Mouse (Mus musculus) embryonic facial prominence, embryonic 10.5 days (tissue): ENCODE data around the gene Tnfrsf13c. TPM values are rescaled to one million over a fixed set of nuclear protein-coding genes. Genes with fewer than 3 reads are reported as not detected.
"Not testable (repeated sequence)": the region's sequence is repeated elsewhere in the genome, so short reads cannot be mapped to it uniquely, and the experiment has no call there.

ENCODE experiments used
- DNase-seq: peaks from one replicate; pipeline ENCODE4 v3.0.0-alpha.2; 2017; ENCODE audit warnings: low spot score
- H3K27ac ChIP-seq: fragments of 300-500 bp; sonication (generic); replicated peaks from 2 replicates; pipeline ENCODE4 v1.5.1; 2016; ENCODE audit warnings: mild to moderate bottlenecking
- H3K27me3 ChIP-seq: fragments of 300-500 bp; sonication (generic); replicated peaks from 2 replicates; pipeline ENCODE4 v1.6.1; 2016; ENCODE audit warnings: low read depth, mild to moderate bottlenecking; ENCODE audit not compliant: poor library complexity, severe bottlenecking
- H3K36me3 ChIP-seq: fragments of 300-500 bp; sonication (generic); replicated peaks from 2 replicates; pipeline ENCODE4 v1.6.1; 2016; ENCODE audit warnings: mild to moderate bottlenecking, moderate library complexity
- H3K4me1 ChIP-seq: fragments of 300-500 bp; sonication (generic); 2 replicates; pipeline ENCODE4 v1.6.1; 2016
- H3K4me3 ChIP-seq: fragments of 300-500 bp; sonication (generic); 2 replicates; pipeline ENCODE4 v1.5.1; 2016; ENCODE audit warnings: mild to moderate bottlenecking, moderate library complexity
- H3K9me3 ChIP-seq: fragments of 300-500 bp; sonication (generic); 2 replicates; pipeline ENCODE4 v1.6.1; 2016; ENCODE audit warnings: mild to moderate bottlenecking
- WGBS: fragments of 180-500 bp; shearing (Covaris S2); methylation state at CpG from one replicate; pipeline ENCODE4 v1.1.7; 2016; 5-methylcytosine and 5-hydroxymethylcytosine counted together
- polyA plus RNA-seq: library from polyadenylated mRNA; unstranded; fragments of >200 nt; fragmentation: Nextera tagmentation; extraction: Ambion mirVana; gene quantifications from 2 replicates; pipeline ENCODE4 v1.2.1, GENCODE M21; 2016

Gene Tnfrsf13c
- polyA plus RNA-seq, 1 experiment from 2014 or later, result 0.75 TPM

- H3K36me3 ChIP-seq, H3K27me3 ChIP-seq, H3K9me3 ChIP-seq, DNase-seq: not testable (repeated sequence)
- peak overlapping the region; percentile 73 for H3K4me3 ChIP-seq
- H3K4me1 ChIP-seq, result peaks cover 11% of the 10 kb centered on the region
- WGBS, result 23% methylated on average over 9 of the region's 9 CpGs
- peak overlapping the region; percentile 92 for H3K27ac ChIP-seq
These were observed 20.6 kb upstream of the Tnfrsf13c start for GRCm38 (mm10) chr15:82244805-82245161.

GRCm38 (mm10) chr15:82244115-82244804, 20.1 kb upstream of the Tnfrsf13c start, which contains the start of gene Cenpm:
Gene Cenpm (minus strand): TSS chr15:82244748.
- no peaks in the 10 kb centered on the region for H3K9me3 ChIP-seq
- under 1% methylated on average over 65 of the region's 65 CpGs for WGBS
- peak within 1 kb of the TSS; percentile 73 for H3K4me3 ChIP-seq
- peaks cover 11% of the 10 kb centered on the region for H3K4me1 ChIP-seq
- DNase-seq, result peak; percentile 95
- H3K27me3 ChIP-seq, result no peaks in the 10 kb centered on the region
- peak within 1 kb of the TSS; percentile 92 for H3K27ac ChIP-seq
- H3K36me3 ChIP-seq, result peaks cover 5% of the 10 kb centered on the region

GRCm38 (mm10) chr15:82243742-82244114, 19.6 kb upstream of the Tnfrsf13c start:
- H3K36me3 ChIP-seq, result peaks cover 11% of the 10 kb centered on the region
- no peaks in the 10 kb centered on the region for H3K9me3 ChIP-seq
- peaks cover 11% of the 10 kb centered on the region for H3K4me1 ChIP-seq
- DNase-seq, result no peak
- H3K4me3 ChIP-seq, result peak overlapping the region; percentile 73
- H3K27ac ChIP-seq, result peak overlapping the region; percentile 92
- no peaks in the 10 kb centered on the region for H3K27me3 ChIP-seq
- 9% methylated on average over 12 of the region's 12 CpGs for WGBS

- WGBS, result 82% methylated on average over 3 of the region's 3 CpGs
- no peak for DNase-seq
- Histone ChIP-seq H3K27me3 (no peaks in the 10 kb centered on the region), H3K36me3 (peaks cover 15% of the 10 kb centered on the region), H3K9me3 (no peaks in the 10 kb centered on the region), H3K27ac (0 out of 2 replicates have a peak overlapping the region, but pooled peaks have one; percentile 92), H3K4me3 (peak overlapping the region; percentile 73), H3K4me1 (peaks cover 11% of the 10 kb centered on the region)
These were observed 19.1 kb upstream of the Tnfrsf13c start for GRCm38 (mm10) chr15:82243311-82243710.

GRCm38 (mm10) chr15:82236565-82236964, 12.4 kb upstream of the Tnfrsf13c start:
- H3K4me3 ChIP-seq, result no peak overlapping the region
- H3K36me3 ChIP-seq, result peaks cover 40% of the 10 kb centered on the region
- H3K9me3 ChIP-seq, result no peaks in the 10 kb centered on the region
- no peaks in the 10 kb centered on the region for H3K27me3 ChIP-seq
- H3K4me1 ChIP-seq, result peaks cover 11% of the 10 kb centered on the region
- H3K27ac ChIP-seq, result no peak overlapping the region
- WGBS, result 23% methylated on average over 5 of the region's 5 CpGs
- DNase-seq, result peak; percentile 84

GRCm38 (mm10) chr15:82235661-82236060, 11.5 kb upstream of the Tnfrsf13c start:
- H3K4me1 ChIP-seq, result peaks cover 17% of the 10 kb centered on the region
- peaks cover 40% of the 10 kb centered on the region for H3K36me3 ChIP-seq
- no peak overlapping the region for H3K27ac ChIP-seq
- 71% methylated on average over 10 of the region's 10 CpGs for WGBS
- no peaks in the 10 kb centered on the region for H3K9me3 ChIP-seq
- no peak overlapping the region for H3K4me3 ChIP-seq
- no peaks in the 10 kb centered on the region for H3K27me3 ChIP-seq
- DNase-seq, result no peak

- WGBS, result 74% methylated on average over 4 of the region's 4 CpGs
- Histone ChIP-seq H3K27me3 (no peaks in the 10 kb centered on the region), H3K36me3 (peaks cover 18% of the 10 kb centered on the region), H3K4me1 (peaks cover 33% of the 10 kb centered on the region), H3K9me3 (no peaks in the 10 kb centered on the region), H3K4me3 (no peak overlapping the region), H3K27ac (no peak overlapping the region)
- no peak for DNase-seq
These were observed 8.5 kb upstream of the Tnfrsf13c start for GRCm38 (mm10) chr15:82232651-82233050.

GRCm38 (mm10) chr15:82231591-82232378, 7.6 kb upstream of the Tnfrsf13c start:
- H3K4me1 ChIP-seq, result peaks cover 33% of the 10 kb centered on the region
- H3K9me3 ChIP-seq, result no peaks in the 10 kb centered on the region
- peaks cover 18% of the 10 kb centered on the region for H3K36me3 ChIP-seq
- H3K27ac ChIP-seq, result no peak overlapping the region
- 68% methylated on average over 11 of the region's 11 CpGs for WGBS
- no peaks in the 10 kb centered on the region for H3K27me3 ChIP-seq
- H3K4me3 ChIP-seq, result no peak overlapping the region
- DNase-seq, result no peak

- H3K27ac ChIP-seq, result no peak overlapping the region
- H3K4me1 ChIP-seq, result peaks cover 30% of the 10 kb centered on the region
These were observed 6.9 kb upstream of the Tnfrsf13c start for GRCm38 (mm10) chr15:82231100-82231499.

GRCm38 (mm10) chr15:82230098-82230611, 6.0 kb upstream of the Tnfrsf13c start:
- H3K27me3 ChIP-seq, result peaks cover 16% of the 10 kb centered on the region
- peak overlapping the region; percentile 8 for H3K27ac ChIP-seq
- H3K4me3 ChIP-seq, result no peak overlapping the region
- peaks cover 29% of the 10 kb centered on the region for H3K4me1 ChIP-seq
- no peak for DNase-seq
- no peaks in the 10 kb centered on the region for H3K9me3 ChIP-seq
- H3K36me3 ChIP-seq, result peaks cover 18% of the 10 kb centered on the region
- 62% methylated on average over 6 of the region's 6 CpGs for WGBS

More at GRCm38 (mm10) chr15:82231100-82231499, 6.9 kb upstream of the Tnfrsf13c start:
- 77% methylated on average over 4 of the region's 4 CpGs for WGBS
- Histone ChIP-seq H3K9me3 (no peaks in the 10 kb centered on the region), H3K36me3 (peaks cover 18% of the 10 kb centered on the region), H3K27me3 (peaks cover 6% of the 10 kb centered on the region), H3K4me3 (no peak overlapping the region)
- DNase-seq, result no peak

GRCm38 (mm10) chr15:82229542-82230045, 5.4 kb upstream of the Tnfrsf13c start:
- Histone ChIP-seq H3K9me3 (no peaks in the 10 kb centered on the region), H3K36me3 (peaks cover 14% of the 10 kb centered on the region), H3K27me3 (peaks cover 21% of the 10 kb centered on the region), H3K4me1 (peaks cover 32% of the 10 kb centered on the region), H3K27ac (peak overlapping the region; percentile 8), H3K4me3 (no peak overlapping the region)
- DNase-seq, result peak; percentile 30
- WGBS, result 43% methylated on average over 11 of the region's 11 CpGs

GRCm38 (mm10) chr15:82225769-82226168, 1.6 kb upstream of the Tnfrsf13c start:
- peaks cover 47% of the 10 kb centered on the region for H3K4me1 ChIP-seq
- no peaks in the 10 kb centered on the region for H3K9me3 ChIP-seq
- no peak for DNase-seq
- peaks cover 57% of the 10 kb centered on the region for H3K27me3 ChIP-seq
- no peaks in the 10 kb centered on the region for H3K36me3 ChIP-seq
- 87% methylated on average over 5 of the region's 5 CpGs for WGBS
- no peak overlapping the region for H3K4me3 ChIP-seq
- H3K27ac ChIP-seq, result no peak overlapping the region
